Mouse (Mus musculus): Measurements from ENCODE around the gene Dock8.

GRCm38 (mm10) chr19:25203077-25203476 lies 203.7 kb downstream of the Dock8 start:
- TF ChIP-seq GATA1 (IDR thresholded peaks at IDR 0.05; ENCODE audit: borderline replicate concordance, low read length) (no peak), FLI1 (IDR thresholded peaks at IDR 0.05; ENCODE audit: low read length) (no peak)

Measured in megakaryocyte, embryonic 14.5 days (primary cell).